Mouse (Mus musculus) forebrain, embryonic 10.5 days (tissue): ENCODE measurements around the gene Alyref. TPM values are rescaled to one million over a fixed set of nuclear protein-coding genes. Genes with fewer than 3 reads are reported as not detected.
"Not testable (repeated sequence)": the region's sequence is repeated elsewhere in the genome, so short reads cannot be mapped to it uniquely, and the experiment has no call there.

Experiments used
- DNase-seq: peaks from one replicate; pipeline ENCODE4 v3.0.0-alpha.2; 2017; ENCODE audit warnings: low spot score; ENCODE audit errors: extremely low spot score
- H3K27ac ChIP-seq: fragments of 300-500 bp; sonication (generic); 2 replicates; pipeline ENCODE4 v1.5.1; 2016; ENCODE audit warnings: mild to moderate bottlenecking
- H3K27me3 ChIP-seq: fragments of 300-500 bp; sonication (generic); 2 replicates; pipeline ENCODE4 v1.6.1; 2016; ENCODE audit warnings: mild to moderate bottlenecking; ENCODE audit not compliant: poor library complexity, severe bottlenecking
- H3K36me3 ChIP-seq: fragments of 300-500 bp; sonication (generic); replicated peaks from 2 replicates; pipeline ENCODE4 v1.6.1; 2016; ENCODE audit warnings: mild to moderate bottlenecking, moderate library complexity
- H3K4me1 ChIP-seq: fragments of 300-500 bp; sonication (generic); 2 replicates; pipeline ENCODE4 v1.6.1; 2016
- H3K4me3 ChIP-seq: fragments of 300-500 bp; sonication (generic); 2 replicates; pipeline ENCODE4 v1.5.1; 2016; ENCODE audit warnings: mild to moderate bottlenecking, moderate library complexity
- H3K9me3 ChIP-seq: fragments of 300-500 bp; sonication (generic); 2 replicates; pipeline ENCODE4 v1.6.1; 2016; ENCODE audit warnings: mild to moderate bottlenecking, moderate library complexity
- WGBS: fragments of 180-500 bp; shearing (Covaris S2); methylation state at CpG from one replicate; pipeline ENCODE4 v1.1.7; 2016; 5-methylcytosine and 5-hydroxymethylcytosine counted together
- polyA plus RNA-seq: library from polyadenylated mRNA; unstranded; fragments of >200 nt; fragmentation: Nextera tagmentation; extraction: Ambion mirVana; gene quantifications from 2 replicates; pipeline ENCODE4 v1.2.1, GENCODE M21; 2016

The Alyref gene
- polyA plus RNA-seq, 1 experiment from 2014 or later = 618 TPM

DNA sequence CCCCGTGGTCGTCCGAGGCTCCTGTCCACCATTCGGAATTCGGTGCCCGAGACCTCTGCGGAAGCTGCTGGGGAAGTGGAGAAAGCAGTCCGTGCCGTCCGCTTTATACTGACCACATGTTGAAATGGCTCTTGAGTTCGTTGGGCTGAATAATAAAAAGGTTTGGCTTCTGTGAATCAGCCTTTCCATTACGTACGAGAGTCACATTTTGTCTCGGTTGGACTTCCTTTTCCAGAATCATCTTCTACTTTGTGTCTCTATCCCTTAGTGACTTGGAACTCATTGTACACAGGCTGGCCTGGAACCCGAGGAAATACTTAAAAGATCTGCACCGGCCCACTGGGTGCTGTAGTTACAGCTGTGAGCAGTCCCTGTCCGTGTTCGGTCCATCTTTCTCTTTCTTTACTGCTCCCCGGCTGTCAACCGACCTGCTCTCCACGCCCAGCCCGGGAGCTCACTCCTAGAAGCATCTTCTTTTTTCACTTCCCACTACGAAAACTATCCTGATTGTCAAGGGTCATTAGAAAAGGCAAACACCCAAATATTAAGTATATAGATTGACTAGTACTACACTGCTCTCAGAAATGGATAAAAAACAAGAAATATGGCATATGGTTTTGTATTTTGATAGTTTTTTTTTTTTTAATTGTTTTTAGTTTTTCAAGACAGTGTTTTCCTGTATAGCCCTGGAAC, 24.4 kb downstream of the Alyref start:
- peaks cover 54% of the 10 kb centered on the region for H3K36me3 ChIP-seq
- no peak for DNase-seq
- H3K27me3 ChIP-seq = no peaks in the 10 kb centered on the region
- peaks cover 40% of the 10 kb centered on the region for H3K4me1 ChIP-seq
- 1% methylated on average over 23 of the region's 23 CpGs for WGBS
- H3K4me3 ChIP-seq = peak overlapping the region; percentile 95
- H3K9me3 ChIP-seq = no peaks in the 10 kb centered on the region
- peak overlapping the region; percentile 95 for H3K27ac ChIP-seq

DNA sequence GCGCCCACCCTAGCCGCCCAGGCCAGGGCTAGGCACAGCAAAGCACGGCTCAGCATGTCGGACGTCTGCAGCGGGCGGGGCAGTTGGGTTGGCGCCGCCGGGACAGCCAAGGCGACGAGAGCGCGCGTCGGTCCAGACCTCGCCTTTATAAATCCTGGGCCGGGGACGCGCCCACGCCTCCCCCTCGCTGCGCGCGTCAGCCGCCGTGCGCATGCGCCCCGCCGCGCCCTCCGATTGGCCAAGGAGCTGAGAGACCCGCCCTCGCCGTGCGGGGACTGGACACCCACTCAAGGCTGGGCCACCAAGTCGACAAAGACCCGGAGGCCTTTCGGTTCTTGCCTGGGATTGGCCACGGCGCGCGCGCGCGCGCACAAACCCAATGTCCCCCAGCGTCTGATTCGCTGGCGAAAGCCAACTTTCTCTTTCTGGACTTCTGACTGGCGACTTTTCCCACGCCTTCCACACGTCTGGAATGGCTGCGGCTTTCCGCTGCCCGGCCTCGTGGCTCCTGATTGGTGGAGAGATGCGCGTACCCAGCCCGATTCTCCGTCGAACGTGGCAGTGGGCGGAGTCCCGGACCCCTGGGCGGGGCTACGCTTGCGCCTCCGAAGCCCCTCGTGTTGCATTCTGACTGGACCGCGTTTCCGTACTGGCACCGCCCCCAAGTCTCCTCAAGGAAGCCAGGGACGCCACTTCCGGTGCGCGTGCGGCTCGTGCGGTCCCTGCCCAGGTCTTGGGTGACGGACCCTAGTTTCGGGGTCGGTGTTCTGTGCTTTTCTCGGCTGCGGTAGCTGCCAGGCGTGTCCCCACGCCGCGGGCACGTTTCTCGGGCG, 25.2 kb downstream of the Alyref start, which contains the start of gene P4hb:
Gene P4hb, minus strand, starts transcription at position 502 of the 833 bp plus-strand sequence.
- peaks cover 32% of the 10 kb centered on the region for H3K4me1 ChIP-seq
- H3K27me3 ChIP-seq = no peaks in the 10 kb centered on the region
- peak; percentile 99 for DNase-seq
- H3K4me3 ChIP-seq = peak within 1 kb of the TSS; percentile 95
- under 1% methylated on average over 94 of the region's 94 CpGs for WGBS
- peak within 1 kb of the TSS; percentile 95 for H3K27ac ChIP-seq
- H3K36me3 ChIP-seq = peaks cover 54% of the 10 kb centered on the region
- no peaks in the 10 kb centered on the region for H3K9me3 ChIP-seq

DNA sequence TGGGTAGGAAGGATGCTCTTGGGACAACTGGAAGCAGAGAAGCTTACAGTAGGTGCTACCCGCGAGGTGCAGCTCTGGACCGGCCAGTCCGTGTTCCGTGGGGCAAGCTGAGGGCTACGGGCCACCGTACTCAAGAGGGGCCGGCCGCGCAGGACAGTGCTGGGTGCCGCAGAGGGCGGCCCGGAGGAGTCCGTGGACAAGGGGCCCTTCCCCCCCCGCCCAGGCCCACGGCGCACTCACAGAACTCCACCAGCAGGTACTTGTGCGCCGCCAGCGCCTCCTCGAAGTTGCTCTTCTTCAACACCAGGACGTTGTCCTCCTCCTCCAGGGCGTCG, 25.8 kb downstream of the Alyref start:
- no peaks in the 10 kb centered on the region for H3K27me3 ChIP-seq
- H3K9me3 ChIP-seq = no peaks in the 10 kb centered on the region
- DNase-seq = no peak
- peaks cover 30% of the 10 kb centered on the region for H3K4me1 ChIP-seq
- peak overlapping the region; percentile 95 for H3K27ac ChIP-seq
- peak overlapping the region; percentile 95 for H3K4me3 ChIP-seq
- WGBS = under 1% methylated on average over 24 of the region's 24 CpGs
- H3K36me3 ChIP-seq = peaks cover 54% of the 10 kb centered on the region

- Histone ChIP-seq H3K9me3 (no peaks in the 10 kb centered on the region), H3K27me3 (no peaks in the 10 kb centered on the region), H3K36me3 (peaks cover 54% of the 10 kb centered on the region), H3K27ac (peak overlapping the region; percentile 95), H3K4me1 (peaks cover 30% of the 10 kb centered on the region), H3K4me3 (peak overlapping the region; percentile 95)
- WGBS = 20% methylated on average over 11 of the region's 11 CpGs
- no peak for DNase-seq
Observed at GRCm38 (mm10) chr11:120571754-120572416, 26.3 kb downstream of the Alyref start.

- Histone ChIP-seq H3K27me3 (no peaks in the 10 kb centered on the region), H3K27ac (no peak overlapping the region), H3K9me3 (no peaks in the 10 kb centered on the region), H3K4me1 (peaks cover 30% of the 10 kb centered on the region), H3K4me3 (peak overlapping the region; percentile 95), H3K36me3 (peaks cover 55% of the 10 kb centered on the region)
- no peak for DNase-seq
- WGBS = 88% methylated on average over 3 of the region's 3 CpGs
Observed at GRCm38 (mm10) chr11:120571122-120571521, 27.0 kb downstream of the Alyref start.

- no peak for DNase-seq
- Histone ChIP-seq H3K27me3 (no peaks in the 10 kb centered on the region), H3K27ac (no peak overlapping the region), H3K4me1 (peaks cover 17% of the 10 kb centered on the region), H3K36me3 (peaks cover 82% of the 10 kb centered on the region), H3K4me3 (no peak overlapping the region), H3K9me3 (no peaks in the 10 kb centered on the region)
- WGBS = 96% methylated on average over 6 of the region's 6 CpGs
Observed at GRCm38 (mm10) chr11:120568324-120568723, 29.8 kb downstream of the Alyref start.

GRCm38 (mm10) chr11:120565114-120565513, 33.1 kb downstream of the Alyref start:
- Histone ChIP-seq H3K36me3 (peaks cover 99% of the 10 kb centered on the region), H3K4me1 (no peaks in the 10 kb centered on the region), H3K9me3 (no peaks in the 10 kb centered on the region), H3K27ac (no peak overlapping the region), H3K27me3 (no peaks in the 10 kb centered on the region), H3K4me3 (no peak overlapping the region)
- 90% methylated on average over 9 of the region's 9 CpGs for WGBS
- DNase-seq = no peak

GRCm38 (mm10) chr11:120562949-120563348, 35.2 kb downstream of the Alyref start:
- DNase-seq = no peak
- H3K27me3 ChIP-seq = no peaks in the 10 kb centered on the region
- no peaks in the 10 kb centered on the region for H3K4me1 ChIP-seq
- H3K9me3 ChIP-seq = no peaks in the 10 kb centered on the region; the same call in 1 of the 2 replicates
- 97% methylated on average over 13 of the region's 13 CpGs for WGBS
- peaks cover 95% of the 10 kb centered on the region for H3K36me3 ChIP-seq
- H3K4me3 ChIP-seq = no peak overlapping the region
- H3K27ac ChIP-seq = no peak overlapping the region

- no peaks in the 10 kb centered on the region for H3K27me3 ChIP-seq
- H3K4me3 ChIP-seq = no peak overlapping the region
- DNase-seq = no peak
- H3K27ac ChIP-seq = no peak overlapping the region
- 93% methylated on average over 13 of the region's 13 CpGs for WGBS
- H3K9me3 ChIP-seq = peaks cover 9% of the 10 kb centered on the region
- peaks cover 77% of the 10 kb centered on the region for H3K36me3 ChIP-seq
- no peaks in the 10 kb centered on the region for H3K4me1 ChIP-seq
Observed at GRCm38 (mm10) chr11:120560952-120561728, 37.0 kb downstream of the Alyref start.

DNA sequence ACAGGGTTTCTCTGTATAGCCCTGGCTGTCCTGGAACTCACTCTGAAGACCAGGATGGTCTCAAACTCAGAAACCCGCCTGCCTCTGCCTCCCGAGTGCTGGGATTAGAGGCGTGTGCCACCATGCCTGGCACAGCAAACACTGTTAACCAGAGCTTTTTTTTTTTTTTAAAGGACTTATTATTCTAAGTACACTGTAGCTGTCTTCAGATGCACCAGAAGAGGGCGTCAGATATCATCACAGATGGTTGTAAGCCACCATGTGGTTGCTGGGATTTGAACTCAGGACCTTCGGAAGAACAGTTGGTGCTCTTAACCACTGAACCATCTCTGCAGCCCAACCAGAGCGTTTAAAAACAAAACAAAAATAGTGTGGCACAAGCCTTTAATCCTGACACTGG, 39.3 kb downstream of the Alyref start:
- H3K27ac ChIP-seq, H3K27me3 ChIP-seq, H3K9me3 ChIP-seq, DNase-seq, H3K4me3 ChIP-seq, H3K4me1 ChIP-seq: not testable (repeated sequence)
- peaks cover 54% of the 10 kb centered on the region for H3K36me3 ChIP-seq
- WGBS = 90% methylated on average over 6 of the region's 6 CpGs

GRCm38 (mm10) chr11:120555260-120555659, 42.9 kb downstream of the Alyref start:
- WGBS = 88% methylated on average over 2 of the region's 2 CpGs
- DNase-seq = no peak

GRCm38 (mm10) chr11:120554834-120555233, 43.3 kb downstream of the Alyref start:
- no peaks in the 10 kb centered on the region for H3K27me3 ChIP-seq
- 80% methylated on average over 7 of the region's 7 CpGs for WGBS
- H3K4me1 ChIP-seq = peaks cover 10% of the 10 kb centered on the region
- peaks cover 19% of the 10 kb centered on the region for H3K36me3 ChIP-seq
- H3K27ac ChIP-seq = no peak overlapping the region
- peaks cover 9% of the 10 kb centered on the region for H3K9me3 ChIP-seq
- no peak overlapping the region for H3K4me3 ChIP-seq
- no peak for DNase-seq

More at GRCm38 (mm10) chr11:120555260-120555659, 42.9 kb downstream of the Alyref start:
- Histone ChIP-seq H3K36me3 (peaks cover 23% of the 10 kb centered on the region), H3K4me3 (no peak overlapping the region; the same call in 1 of the 2 replicates), H3K27me3 (no peaks in the 10 kb centered on the region), H3K27ac (no peak overlapping the region), H3K4me1 (peaks cover 6% of the 10 kb centered on the region), H3K9me3 (peaks cover 9% of the 10 kb centered on the region)
